8 mouse cellular contexts compared by ENCODE assay signal in genomic region chr10:6916545-6917257, GRCm38 (mm10).
DNase-seq lines count a peak whose midpoint lies in the region; ATAC-seq lines count a peak whose summit lies in the region.

No protein-coding gene starts in this region.

- H3K4me3 ChIP-seq in heart, embryonic 12.5 days = no peak overlapping the region
- no peak overlapping the region for H3K4me3 ChIP-seq in hindbrain, embryonic 13.5 days
- H3K4me3 ChIP-seq in midbrain, embryonic 11.5 days (ENCODE audit: low read depth, low read length) = no peak overlapping the region

- ATAC-seq in heart, embryonic 12.5 days (ENCODE audit: insufficient number of reproducible peaks, low FRiP score) = no peak
- ATAC-seq in hindbrain, embryonic 13.5 days (ENCODE audit: low FRiP score) = peak; percentile 85
- ATAC-seq in midbrain, embryonic 11.5 days (ENCODE audit: low FRiP score) = peak; percentile 81
- ATAC-seq in erythroblast, adult 5-6 weeks (replicated peaks; ENCODE audit: low FRiP score, poor library complexity, severe bottlenecking) = no peak

- H3K9ac ChIP-seq in heart, embryonic 12.5 days = no peak overlapping the region
- H3K9ac ChIP-seq in hindbrain, embryonic 13.5 days = no peak overlapping the region
- no peak overlapping the region for H3K9ac ChIP-seq in midbrain, embryonic 11.5 days (ENCODE audit: low read length)

- H3K27me3 ChIP-seq in heart, embryonic 12.5 days (replicated peaks) = no peaks in the 10 kb centered on the region
- H3K27me3 ChIP-seq in hindbrain, embryonic 13.5 days = no peaks in the 10 kb centered on the region
- H3K27me3 ChIP-seq in midbrain, embryonic 11.5 days (ENCODE audit: control insufficient read depth, insufficient read depth, low read length) = no peaks in the 10 kb centered on the region

- no peaks in the 10 kb centered on the region for H3K4me1 ChIP-seq in heart, embryonic 12.5 days (replicated peaks)
- peaks cover 11% of the 10 kb centered on the region for H3K4me1 ChIP-seq in hindbrain, embryonic 13.5 days (replicated peaks)
- H3K4me1 ChIP-seq in midbrain, embryonic 11.5 days (ENCODE audit: control insufficient read depth, insufficient read depth, low read length) = peaks cover 8% of the 10 kb centered on the region; the same call in 1 of the 2 replicates

- WGBS in heart, embryonic 12.5 days = 41% methylated on average over 6 of the region's 6 CpGs
- 10% methylated on average over 6 of the region's 6 CpGs for WGBS in hindbrain, embryonic 13.5 days
- 3% methylated on average over 6 of the region's 6 CpGs for WGBS in midbrain, embryonic 11.5 days

- no peaks in the 10 kb centered on the region for H3K36me3 ChIP-seq in heart, embryonic 12.5 days
- no peaks in the 10 kb centered on the region for H3K36me3 ChIP-seq in hindbrain, embryonic 13.5 days
- H3K36me3 ChIP-seq in midbrain, embryonic 11.5 days (ENCODE audit: control insufficient read depth, insufficient read depth, low read length) = no peaks in the 10 kb centered on the region

- intact Hi-C loops in heart, postnatal 10 days (cut with DNase I) = no loop called here

- H3K4me2 ChIP-seq in heart, embryonic 12.5 days = no peak overlapping the region
- H3K4me2 ChIP-seq in hindbrain, embryonic 13.5 days = peak overlapping the region; percentile 6
- peak overlapping the region; percentile 10; the same call in 1 of the 2 replicates for H3K4me2 ChIP-seq in midbrain, embryonic 11.5 days

- no peaks in the 10 kb centered on the region for H3K9me3 ChIP-seq in heart, embryonic 12.5 days (replicated peaks)
- H3K9me3 ChIP-seq in hindbrain, embryonic 13.5 days = no peaks in the 10 kb centered on the region
- H3K9me3 ChIP-seq in midbrain, embryonic 11.5 days (ENCODE audit: control insufficient read depth, low read length) = no peaks in the 10 kb centered on the region

- DNase-seq in heart, postnatal 10 days = peak; percentile 50 to 51
- DNase-seq in embryo, embryonic 9.5 days (ENCODE audit: extremely low spot score) = peak; percentile 67
- DNase-seq in left cerebral cortex, adult 11 months (ENCODE audit: low spot score) = peak; percentile 74
- peak; percentile 90 for DNase-seq in midbrain, embryonic 11.5 days (ENCODE audit: low spot score, missing footprints)
- no peak for DNase-seq in thymus, postnatal 0 days (ENCODE audit: low spot score)

- no peak overlapping the region for H3K27ac ChIP-seq in heart, embryonic 12.5 days (ENCODE audit: poor library complexity, severe bottlenecking)
- peak overlapping the region; percentile 69 for H3K27ac ChIP-seq in hindbrain, embryonic 13.5 days
- peak overlapping the region; percentile 40; the same call in 1 of the 2 replicates for H3K27ac ChIP-seq in midbrain, embryonic 11.5 days (ENCODE audit: low read depth, low read length)

Comparison
In these comparisons a context has a peak if more than half of its experiments do, and no peak if none do; other contexts are left out.
1. ATAC-seq: peak in hindbrain, embryonic 13.5 days (single experiment) and midbrain, embryonic 11.5 days (single experiment); none in heart, embryonic 12.5 days (single experiment) and erythroblast, adult 5-6 weeks (single experiment).